Mouse (Mus musculus): ENCODE measurements around the gene Tmed2.
A peak's percentile ranks its signal among the peaks of the same experiment; 100 is the strongest.
"Not testable (repeated sequence)": the region's sequence is repeated elsewhere in the genome, so short reads cannot be mapped to it uniquely, and the experiment has no call there.

Gene Tmed2

DNA sequence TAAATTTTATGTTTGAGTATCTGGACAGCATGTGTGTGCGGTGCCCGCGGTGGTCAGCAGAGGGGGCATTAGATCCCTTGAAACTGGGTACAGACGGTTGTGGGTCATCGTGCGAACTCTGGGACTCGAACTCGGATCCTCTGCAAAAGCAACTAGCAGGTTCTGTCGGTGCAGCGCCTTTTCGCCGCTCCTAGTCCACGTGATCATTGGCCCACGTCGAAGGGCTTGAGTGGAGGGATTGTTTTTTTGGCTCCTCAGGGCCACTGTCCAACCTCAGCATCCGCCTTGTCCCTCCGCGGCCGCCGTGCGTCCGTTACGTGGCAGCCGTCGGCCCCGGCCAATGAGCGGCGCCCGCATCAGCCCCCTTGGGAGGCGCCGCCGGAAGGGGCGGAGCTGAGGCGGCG lies at the start of gene Tmed2:
TSS of gene Tmed2 (plus strand) at position 313 of the 404 bp plus-strand sequence.
- DNase-seq (ENCODE audit: low spot score): peak; percentile 95

DNA sequence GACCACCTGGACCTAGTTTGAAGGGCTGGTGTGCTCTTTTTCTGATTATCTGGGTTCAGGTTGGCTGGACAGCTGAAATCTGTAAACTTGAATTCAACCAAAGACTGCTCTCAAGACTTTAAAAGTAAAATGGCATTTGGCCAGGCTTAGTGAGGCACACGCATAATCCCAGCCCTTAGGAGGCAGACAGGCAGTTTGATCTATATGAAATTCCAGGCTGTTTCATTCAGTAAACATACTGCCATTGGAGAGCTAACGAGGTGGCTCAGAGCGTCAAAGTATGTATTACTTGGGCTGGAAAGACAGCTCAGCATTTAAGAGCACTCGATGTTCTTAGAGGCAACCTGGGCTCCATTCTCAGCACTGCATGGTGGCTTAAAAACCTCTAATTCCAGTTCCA lies 48.8 kb upstream of the Tmed2 start:
- no peak for DNase-seq (ENCODE audit: low spot score)

DNA sequence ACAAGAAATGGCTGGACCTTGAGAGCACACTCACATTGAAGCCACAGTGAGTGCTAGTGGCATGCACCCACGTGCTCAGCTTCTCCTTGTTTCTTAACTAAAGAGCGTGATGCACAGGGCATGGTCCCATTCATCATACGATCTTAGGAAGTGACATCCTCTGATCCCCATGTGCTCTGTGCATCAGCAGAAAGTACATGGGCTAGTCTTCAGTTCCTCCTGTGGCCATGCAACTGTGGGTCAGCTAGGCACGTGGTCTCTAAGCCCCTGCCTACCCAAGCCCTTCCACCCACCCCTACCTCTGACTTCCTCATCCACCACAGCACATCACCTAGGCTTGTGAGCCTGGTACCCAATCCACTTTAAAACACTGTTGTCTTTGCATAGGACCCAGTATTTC lies 47.9 kb upstream of the Tmed2 start:
- DNase-seq (ENCODE audit: low spot score): no peak

DNA sequence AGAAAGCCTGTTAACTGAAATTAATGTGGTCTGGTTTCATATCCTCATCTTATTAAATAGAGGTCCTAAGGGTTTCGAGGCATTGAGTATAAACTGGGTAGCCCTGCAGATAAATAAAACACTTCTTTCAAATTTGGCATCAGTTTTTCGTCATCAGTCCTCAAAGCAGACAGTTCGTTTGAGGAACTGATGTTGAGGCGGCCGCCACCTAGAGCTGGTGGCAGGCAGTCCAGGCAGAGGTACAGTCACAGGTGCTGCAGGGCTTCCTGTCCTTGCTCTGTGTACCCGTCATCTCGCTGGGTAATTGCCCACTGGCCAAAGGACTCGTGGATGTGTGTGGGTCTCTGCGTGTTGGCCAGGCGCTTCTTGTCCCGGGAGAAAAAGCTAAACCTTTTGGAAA lies 47.0 kb upstream of the Tmed2 start:
- no peak for DNase-seq (ENCODE audit: low spot score)

DNA sequence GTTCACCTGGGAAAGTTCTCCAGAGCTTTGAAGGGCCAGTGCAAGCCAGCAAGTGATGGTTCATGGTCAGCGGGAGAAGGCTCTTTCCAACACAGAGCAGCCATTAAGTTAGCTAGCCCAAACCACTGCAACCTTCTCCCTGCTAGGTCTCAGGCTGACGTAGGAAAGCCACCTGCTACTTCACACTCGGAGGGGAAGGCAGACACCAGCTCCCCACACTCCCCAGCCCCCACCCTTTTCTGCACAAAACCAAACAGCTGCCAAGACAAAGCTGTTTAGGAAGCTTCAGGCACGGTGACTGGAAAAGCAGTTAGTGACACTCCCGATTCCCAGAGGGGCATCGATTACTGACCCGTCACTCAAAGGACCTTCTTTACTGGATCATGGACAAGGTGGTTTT lies 44.9 kb upstream of the Tmed2 start:
- no peak for DNase-seq (ENCODE audit: low spot score)

DNA sequence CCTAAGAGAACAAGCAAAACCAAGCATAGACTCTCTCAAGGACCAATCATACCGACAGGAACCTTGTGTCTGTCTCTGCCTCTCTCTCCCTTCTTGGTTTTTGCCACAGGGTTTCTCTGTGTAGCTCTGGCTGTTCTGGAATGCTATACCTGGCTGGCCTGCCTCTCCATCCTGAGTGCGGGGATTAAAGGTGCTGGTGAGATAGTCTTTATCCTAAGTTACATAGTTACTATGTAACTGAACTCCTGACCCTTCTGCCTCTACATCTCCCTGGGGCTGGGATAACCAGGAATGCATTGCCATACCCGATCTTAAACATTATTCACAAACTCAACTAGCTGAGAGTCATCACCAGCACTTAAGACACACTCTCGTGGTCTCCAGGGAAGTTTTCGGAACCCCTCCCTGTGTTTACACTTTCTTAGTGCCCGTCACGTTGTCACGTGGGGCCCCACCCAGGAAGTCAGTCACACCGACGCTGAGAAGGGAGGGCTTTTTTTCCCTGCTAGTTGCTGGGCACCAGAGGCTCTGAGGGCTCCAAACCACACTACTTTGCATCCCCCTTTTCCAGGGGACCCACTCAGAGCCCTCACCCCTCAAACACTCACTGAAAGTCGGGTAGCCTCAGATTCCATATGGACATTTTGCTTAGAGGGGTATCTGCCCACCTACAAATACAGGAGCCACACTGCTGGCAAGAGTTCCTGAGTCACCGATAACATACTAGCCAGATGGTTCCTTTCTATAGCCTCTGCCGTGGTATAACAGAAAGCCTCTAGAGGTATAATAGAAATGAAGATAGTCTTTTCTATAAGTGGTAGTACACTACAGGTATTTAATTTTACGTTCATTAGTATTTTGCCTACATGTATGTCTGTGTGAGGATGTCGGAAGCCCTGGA lies 43.6 kb upstream of the Tmed2 start:
- no peak for DNase-seq (ENCODE audit: low spot score)

DNA sequence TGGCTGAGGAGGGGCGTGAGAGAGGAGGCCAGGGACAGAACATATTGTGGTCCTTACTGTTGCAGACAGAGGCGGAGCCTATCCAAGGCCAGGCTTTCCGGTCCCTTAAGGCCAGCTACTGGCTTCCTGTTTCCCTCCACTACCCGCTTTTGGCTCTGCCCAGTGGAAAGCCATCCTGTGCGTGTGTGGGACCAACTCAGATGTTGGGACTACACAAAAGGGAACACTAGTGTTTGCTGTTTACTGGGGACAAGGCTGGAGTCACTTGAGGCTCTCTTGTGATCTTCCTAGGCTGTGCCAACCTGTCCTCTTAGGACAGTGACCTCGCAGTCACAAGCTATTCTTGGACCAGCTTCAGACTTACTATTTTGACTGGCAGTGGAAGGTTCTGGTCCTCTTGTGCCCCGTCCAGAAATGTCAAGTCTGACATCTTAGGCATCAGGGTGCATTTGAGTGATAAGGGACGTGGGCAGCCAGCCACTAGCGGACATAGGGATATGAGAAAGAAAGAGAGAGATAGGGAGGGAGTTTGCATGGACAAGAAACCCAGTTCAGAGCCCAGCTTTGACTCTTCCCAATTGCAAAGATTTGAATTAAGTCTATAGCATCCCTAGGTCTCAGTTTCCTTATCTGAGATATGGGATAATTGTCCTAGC lies 42.1 kb upstream of the Tmed2 start:
- peak; percentile 49 for DNase-seq (ENCODE audit: low spot score)

DNA sequence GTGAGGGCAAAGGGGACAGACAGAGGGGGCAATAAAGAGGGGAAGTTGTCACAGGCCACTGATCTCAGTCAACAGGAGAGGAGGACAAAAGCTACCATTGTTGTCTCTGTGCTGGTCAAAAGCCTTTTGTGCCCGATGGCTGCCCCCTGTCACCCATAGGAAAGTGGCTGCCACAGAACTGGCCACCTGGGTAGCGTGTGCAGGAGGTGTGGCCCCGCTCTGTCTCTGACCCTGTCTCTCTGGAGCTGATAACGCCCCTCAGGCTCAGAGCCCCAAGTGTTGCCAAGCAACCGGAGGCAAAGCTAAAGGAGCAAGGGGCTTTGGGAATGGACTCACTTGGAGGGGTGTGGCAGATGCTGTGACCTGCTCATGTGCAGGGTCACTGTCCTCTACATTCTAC lies 41.5 kb upstream of the Tmed2 start:
- no peak for DNase-seq (ENCODE audit: low spot score)

DNA sequence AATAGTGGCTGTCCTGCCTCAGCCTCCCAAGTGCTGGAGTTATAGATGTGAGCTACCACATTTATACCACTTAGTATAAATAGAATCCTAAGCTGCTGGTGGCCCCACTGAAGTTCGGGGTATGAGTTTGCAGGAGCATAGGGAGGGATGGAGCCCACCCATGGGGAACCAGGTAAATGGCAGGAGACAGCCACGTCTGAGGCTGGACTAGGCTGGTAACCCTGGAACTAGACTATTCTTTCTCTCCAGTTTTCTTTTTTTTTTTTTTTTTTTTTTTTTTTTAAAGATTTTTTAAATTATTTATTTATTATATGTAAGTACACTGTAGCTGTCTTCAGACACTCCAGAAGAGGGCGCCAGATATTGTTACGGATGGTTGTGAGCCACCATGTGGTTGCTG lies 40.5 kb upstream of the Tmed2 start:
- not testable (repeated sequence) for DNase-seq (ENCODE audit: low spot score)

DNA sequence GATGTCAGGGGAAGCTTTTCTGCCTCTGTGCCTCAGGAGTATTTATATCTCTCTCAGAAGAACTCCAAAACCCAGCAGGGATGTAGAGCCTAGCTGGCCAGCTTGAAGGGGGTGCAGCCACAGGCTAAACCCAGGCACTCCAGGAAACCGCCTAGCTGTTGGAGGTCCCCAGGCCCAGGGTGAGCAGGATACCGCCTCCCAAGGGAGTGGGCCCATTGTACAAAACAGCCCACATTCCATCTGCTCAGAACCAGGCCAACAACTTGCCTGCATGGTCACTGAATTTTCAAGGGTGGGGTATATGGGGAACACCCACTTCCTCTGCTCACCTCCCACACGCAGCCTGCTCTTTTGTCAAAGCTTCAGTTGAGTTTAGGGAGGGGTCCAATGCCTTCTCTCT lies 39.9 kb upstream of the Tmed2 start:
- no peak for DNase-seq (ENCODE audit: low spot score)

DNA sequence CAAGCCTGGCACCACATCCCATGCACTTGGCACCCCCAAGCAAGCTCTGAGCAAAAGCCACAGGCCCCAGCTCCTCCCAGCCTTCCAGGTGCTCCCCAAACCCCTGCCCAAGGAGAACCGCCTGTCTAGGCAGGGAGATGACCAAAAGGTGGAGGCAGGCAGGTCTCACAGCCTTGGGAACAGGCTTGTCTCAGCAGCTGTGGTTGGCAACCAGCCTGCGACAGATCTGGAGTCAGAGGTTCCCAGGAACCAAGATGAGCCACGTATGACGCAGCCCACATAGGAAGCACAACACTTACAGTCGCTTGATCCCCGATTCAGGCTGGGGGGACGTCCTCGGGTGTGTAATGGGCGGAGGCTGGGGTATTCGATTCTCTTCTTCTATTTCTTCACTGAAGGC lies 39.0 kb upstream of the Tmed2 start:
- DNase-seq (ENCODE audit: low spot score): no peak

DNA sequence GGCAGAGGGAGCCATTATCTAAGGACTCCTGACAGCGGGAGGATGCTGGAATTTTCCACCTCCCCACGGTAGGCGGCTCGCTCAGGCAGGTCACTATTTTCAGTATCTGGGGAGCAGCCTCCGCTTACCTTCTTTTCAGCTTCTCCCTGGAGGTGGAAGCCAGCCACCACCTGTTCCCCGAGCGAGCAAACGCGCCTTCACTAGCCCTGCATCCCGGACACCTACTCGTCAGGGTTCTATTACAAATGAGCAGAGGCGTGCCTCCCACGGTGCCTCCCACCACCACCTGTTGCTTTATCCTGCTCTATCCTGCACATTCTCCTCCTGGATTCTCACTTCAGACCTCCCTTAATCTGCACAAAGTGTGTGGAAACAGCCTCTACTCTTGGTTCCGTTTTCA lies 36.8 kb upstream of the Tmed2 start:
- no peak for DNase-seq (ENCODE audit: low spot score)

DNA sequence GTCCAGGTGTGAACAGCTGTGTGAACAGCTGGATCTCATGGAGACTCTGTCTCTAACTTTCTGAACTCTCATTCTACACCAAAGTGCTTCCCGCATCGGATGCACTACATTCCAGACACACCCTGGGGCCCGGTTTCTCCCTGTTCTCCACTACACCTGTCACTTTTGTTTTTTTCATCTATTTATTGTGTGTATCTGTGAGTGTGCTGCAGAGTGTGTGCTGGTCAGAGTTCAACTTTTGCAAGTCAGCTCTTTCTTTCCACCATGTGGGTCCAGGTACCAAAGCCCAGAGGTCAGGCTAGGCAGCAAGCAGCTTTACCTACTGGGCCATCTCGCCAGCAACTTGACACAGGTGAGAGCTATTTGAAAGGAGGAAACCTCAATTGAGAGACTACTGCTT lies 35.3 kb upstream of the Tmed2 start:
- no peak for DNase-seq (ENCODE audit: low spot score)

DNA sequence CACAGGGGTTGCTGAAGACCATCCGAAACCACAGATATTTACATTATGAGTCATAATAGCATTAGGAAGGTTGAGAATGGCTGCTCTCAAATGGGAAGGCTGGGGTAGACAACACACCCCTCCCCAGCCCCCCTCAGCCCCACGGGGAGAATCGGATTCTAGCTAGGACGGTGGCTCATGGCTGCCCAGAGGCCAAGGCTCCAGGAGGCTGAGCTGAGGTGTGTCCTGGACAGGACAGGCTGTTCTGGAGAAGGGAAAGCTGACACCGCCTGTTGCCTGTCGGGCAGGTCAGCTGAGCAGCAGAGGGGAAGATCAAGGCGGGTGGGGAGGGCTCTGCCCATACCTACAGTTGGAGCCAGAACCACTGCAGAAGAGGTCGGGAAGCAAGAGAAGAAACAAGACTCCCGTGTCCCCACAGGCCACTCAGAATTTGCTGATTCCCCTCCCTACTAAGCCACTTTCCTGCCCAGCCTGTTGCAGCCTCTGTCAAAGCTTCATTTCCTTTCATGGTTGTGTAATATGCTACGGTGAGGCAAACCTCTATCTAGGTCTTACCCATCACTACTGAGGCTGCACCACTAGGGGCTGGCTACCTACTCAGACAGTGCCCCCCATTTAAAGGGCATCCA lies 33.6 kb upstream of the Tmed2 start:
- no peak for DNase-seq (ENCODE audit: low spot score)

DNA sequence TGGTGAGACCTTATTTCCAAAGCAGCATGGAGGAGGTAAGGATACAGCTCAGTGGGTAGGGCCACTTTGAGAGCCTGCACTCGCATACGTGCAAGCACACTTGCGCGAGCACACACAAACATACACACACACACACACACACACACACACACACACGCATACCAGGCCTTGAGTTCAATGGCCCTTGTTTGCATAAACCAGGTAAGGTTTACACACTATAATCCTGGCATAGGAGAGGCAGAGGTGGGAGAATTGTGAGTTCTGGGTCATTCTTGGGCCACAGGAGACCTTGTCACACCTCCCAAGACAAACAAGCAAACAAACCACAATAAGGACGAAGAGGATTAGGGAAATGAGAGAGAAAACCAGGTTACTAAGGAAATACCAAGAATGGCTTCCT lies 31.3 kb upstream of the Tmed2 start:
- DNase-seq (ENCODE audit: low spot score): no peak

DNA sequence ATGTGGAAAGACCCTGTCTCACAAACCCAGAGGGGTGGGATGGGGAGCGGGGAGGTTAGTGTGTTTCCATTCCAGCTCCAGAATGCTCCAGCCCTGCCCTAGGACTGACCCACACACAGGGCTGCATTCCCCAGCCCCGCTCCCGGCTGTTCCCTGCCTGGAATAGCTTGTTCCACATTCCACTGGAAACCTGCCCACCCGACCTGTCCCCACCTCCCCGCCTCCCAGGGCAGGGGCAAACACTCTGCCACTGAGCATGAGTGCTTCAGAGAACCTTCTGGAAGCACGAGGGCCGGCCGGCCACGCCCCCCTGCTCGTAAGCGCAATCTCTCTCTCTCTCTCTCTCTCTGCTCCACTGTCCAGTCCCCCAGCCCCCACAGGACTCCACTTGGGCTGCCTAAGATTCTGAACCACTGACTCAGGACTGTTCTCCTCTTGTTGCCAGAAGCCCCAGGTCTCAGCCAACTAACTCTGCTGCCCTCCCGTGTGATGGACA lies 30.7 kb upstream of the Tmed2 start:
- no peak for DNase-seq (ENCODE audit: low spot score)

DNA sequence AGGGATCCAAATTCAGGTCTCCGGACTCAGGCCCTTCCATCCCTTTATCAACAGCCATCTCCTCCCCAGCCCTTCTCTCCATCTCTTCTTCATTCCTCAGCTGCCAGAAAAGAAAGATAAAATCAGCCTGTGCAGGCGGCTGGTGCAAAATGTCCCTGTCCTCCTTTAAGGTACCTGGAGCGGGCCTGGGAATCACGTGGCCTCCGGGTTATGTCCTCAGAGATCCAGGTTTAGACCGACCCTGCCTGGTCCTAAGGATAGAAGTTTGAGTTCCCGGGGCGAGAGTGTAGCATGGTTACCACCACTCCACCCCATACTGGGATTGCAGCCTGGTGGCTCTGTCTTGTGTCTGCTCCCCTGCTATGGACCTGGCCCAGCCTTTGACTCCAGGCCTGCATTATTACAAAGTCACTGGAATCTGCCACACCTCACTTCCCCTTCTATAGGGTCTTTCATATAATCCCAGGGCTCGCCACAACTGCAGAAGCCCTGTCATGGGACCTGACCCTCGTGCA lies 29.9 kb upstream of the Tmed2 start:
- no peak for DNase-seq (ENCODE audit: low spot score)

DNA sequence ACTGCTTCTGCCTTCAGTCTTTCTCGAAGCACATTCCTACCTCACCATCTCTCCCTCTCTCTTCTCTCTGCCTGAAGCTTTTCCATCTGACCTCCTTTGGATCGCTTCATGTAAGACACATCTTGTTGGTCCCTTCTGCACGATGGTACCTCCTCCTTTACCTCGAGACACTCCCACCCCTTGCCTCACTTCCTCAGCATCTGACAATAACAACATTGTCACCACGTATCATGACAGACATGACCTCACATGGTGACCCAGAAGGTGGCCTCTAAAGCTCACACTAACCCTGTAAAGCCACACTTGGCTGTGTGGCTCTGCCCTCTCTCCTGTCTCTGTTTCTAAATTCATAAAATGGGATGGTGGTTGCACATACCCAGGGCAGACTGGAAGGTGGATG lies 24.7 kb upstream of the Tmed2 start:
- DNase-seq (ENCODE audit: low spot score): no peak

DNA sequence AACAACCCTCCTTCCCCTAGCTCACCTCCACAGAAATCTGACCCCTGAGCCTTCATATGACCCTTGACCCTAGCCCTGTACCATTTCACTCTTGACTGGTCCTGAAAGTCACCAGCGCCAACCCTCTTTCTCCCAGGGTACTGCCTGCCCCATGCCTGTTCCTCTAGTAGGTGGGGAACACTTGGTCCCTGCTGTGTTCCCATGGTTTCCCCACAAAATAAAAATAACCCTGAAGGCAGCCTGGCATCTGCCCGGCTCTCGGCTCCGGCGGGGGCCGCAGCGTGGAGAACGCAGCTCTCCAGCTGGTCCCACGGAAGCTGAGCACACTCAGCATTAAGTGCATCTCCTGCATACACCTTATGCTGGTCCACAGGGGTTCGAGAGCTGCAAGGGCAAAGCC lies 21.8 kb upstream of the Tmed2 start:
- no peak for DNase-seq (ENCODE audit: low spot score)

DNA sequence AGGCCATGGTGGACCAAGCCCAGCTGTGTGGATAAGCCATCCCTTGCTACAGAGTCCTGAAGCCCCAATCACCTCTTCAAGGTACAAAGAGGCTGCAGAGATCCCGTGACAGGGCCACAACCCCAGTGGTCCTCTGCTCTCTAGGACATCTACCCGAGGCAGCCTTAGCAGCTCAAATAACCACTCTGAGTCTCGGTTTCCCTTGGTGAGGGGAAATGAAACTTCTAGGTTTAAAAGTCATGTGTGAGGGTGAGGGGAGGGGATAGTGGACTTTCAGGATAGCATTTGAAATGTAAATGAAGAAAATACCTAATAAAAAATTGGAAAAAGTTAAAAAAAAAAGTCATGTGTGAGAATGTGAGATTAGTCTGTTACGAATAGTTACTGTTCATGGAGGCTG lies 18.9 kb upstream of the Tmed2 start:
- no peak for DNase-seq (ENCODE audit: low spot score)

DNA sequence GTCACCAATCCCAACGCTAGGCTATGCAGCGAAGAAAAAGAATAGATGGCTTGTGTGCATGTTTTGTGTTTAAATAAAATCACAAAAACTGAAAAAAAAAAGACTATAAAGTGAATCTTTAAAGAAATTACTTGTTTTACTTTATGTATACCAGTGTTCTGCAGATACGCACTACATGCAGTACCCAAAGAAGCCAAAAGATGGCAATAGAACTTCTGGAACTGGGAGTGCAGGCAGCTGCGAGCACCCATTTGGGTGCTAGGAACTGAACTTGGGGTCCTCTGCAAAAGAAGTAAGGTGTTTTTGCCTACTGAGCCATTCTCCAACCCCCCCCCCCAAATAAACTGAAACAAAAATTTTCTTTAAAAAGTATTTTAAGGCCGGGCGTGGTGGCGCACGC lies 17.5 kb upstream of the Tmed2 start:
- DNase-seq (ENCODE audit: low spot score): no peak

DNA sequence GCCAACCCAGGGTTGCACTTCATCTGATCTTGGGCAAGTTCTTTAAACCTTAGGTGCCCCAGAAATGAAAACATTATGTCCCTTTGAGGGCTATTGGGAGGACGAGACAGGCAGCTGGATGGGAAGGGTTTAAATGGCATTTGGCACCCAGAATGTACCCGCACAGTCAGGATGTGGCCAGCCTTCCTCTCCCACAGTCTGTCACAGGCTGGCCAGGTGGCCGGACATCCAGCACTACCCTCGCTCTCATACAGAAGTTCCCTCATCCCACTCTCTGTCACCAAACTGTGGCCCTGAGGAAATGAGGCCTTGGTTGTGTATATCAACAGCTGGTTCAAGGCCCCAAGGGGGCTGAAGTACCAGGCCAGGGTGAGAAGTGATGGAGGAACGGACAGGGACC lies 15.6 kb upstream of the Tmed2 start:
- no peak for DNase-seq (ENCODE audit: low spot score)

DNA sequence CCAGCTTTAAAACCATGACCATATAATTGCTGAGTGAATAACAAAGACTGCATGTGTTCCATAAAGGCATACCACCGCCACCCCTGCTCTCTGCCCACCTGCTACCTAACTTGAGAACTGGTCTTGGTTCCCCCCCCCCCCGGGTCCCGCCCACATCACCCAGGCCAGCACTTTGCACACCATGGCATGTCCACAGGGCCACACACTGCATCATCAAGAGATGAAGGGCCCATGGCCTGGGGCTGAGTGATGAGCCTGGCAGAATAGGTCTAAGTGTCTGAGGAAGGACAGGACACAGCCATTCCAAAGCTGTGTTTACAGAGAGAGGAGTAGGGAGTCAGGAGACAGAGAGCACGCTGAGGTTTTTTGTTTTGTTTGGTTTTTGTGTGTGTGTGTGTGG lies 12.1 kb upstream of the Tmed2 start:
- no peak for DNase-seq (ENCODE audit: low spot score)
